Mouse (Mus musculus): ENCODE results near the gene Gm8005. TPM values are rescaled to one million over a fixed set of nuclear protein-coding genes. Genes with fewer than 3 reads are reported as not detected.
"Not testable (repeated sequence)": the region's sequence is repeated elsewhere in the genome, so short reads cannot be mapped to it uniquely, and the experiment has no call there.

Gm8005 gene
- not detected for total RNA-seq (2021)

DNA sequence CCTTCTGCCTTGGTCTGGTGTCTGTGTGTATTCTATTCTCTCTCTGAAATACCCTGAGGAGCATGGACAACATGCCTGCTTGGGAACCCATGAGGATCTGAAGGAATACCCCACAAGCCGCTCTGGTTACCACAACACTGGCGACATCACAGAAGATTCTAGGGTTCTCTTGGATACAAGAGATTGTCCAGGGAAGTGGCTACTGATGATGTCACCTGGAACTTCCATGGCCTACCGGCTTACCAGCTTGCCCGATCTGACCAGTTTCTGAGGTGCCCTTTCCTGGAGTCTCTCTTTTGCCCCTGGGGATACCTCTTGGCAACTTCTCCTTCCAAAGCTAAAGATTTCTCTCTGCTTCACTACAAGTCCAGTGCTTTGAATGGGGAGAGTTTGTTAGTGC is at the start of gene Gm8005:
Gene Gm8005 (minus strand): TSS at position 101 of the 400 bp plus-strand sequence.
- intact Hi-C loops (cut with DNase I); DNase-seq: not testable (repeated sequence)

DNA sequence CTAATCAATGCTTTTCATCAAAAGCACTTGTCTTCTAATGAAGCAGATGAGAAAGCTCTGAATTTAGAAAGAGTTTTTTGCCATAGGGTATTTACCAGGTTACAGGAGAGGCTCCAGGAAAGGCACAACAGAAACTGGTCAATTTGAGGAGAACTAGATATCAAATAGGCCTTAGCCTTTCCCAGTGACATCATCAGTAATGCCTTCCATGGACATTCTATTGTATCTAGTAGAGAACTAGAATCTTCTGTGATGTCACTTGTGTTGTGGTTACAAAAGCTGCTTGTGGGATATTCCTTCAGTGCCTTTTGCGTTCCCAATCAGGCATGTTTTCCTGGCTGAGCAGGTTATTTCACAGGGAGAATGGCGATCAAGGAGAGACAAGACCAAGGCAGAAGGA is 24.1 kb upstream of the Gm8005 start, which contains the start of gene Gm8011:
Gene Gm8011 (plus strand): TSS at position 301 of the 400 bp plus-strand sequence.
- DNase-seq; intact Hi-C loops (cut with DNase I): not testable (repeated sequence)

Other genes with a start within 250 kb of the Gm8005 start
- not detected for gene Gm3573, start 248.9 kb downstream of the Gm8005 start, total RNA-seq (2021)
- gene Gm17026, start 179.6 kb downstream of the Gm8005 start, total RNA-seq (2021) = not detected
- gene Gm9611, start 142.3 kb downstream of the Gm8005 start, total RNA-seq (2021) = not detected
- not detected for gene Gm7995, start 129.5 kb downstream of the Gm8005 start, total RNA-seq (2021)
- not detected for gene Gm8011, start 24.2 kb upstream of the Gm8005 start, total RNA-seq (2021)
- not detected for gene Gm8020, start 62.7 kb upstream of the Gm8005 start, total RNA-seq (2021)
- not detected for gene Gm8024, start 84.6 kb upstream of the Gm8005 start, total RNA-seq (2021)
- gene Gm17124, start 160.2 kb upstream of the Gm8005 start, total RNA-seq (2021) = not detected
- not detected for gene Gm3633, start 202.2 kb upstream of the Gm8005 start, total RNA-seq (2021)
- not detected for gene Gm10378, start 216.3 kb upstream of the Gm8005 start, total RNA-seq (2021)

Data from heart, postnatal 36 days (tissue).